28 mouse cellular contexts compared by ENCODE assay signal in genomic region chr4:58469651-58470592, GRCm38 (mm10).
DNase-seq lines count a peak whose midpoint lies in the region; ATAC-seq lines count a peak whose summit lies in the region.
"Had no signal": no experiment of that assay in that cellular context is flagged by ENCODE, and none has a peak within 500 bp of the region (broad histone marks: within the 10 kb centered on the region; RNA-seq: fewer than 3 reads in every experiment).

No protein-coding gene starts in this region.

- H3K4me3 ChIP-seq in neural tube, embryonic 15.5 days (replicated peaks), result no peak overlapping the region
- H3K4me3 ChIP-seq: forebrain, embryonic 13.5 days; gastrocnemius, adult 2 months; kidney, embryonic 15.5 days; layer of hippocampus, adult 2 months; left cerebral cortex, adult 2 months; liver, embryonic 15.5 days had no signal

- intact Hi-C loops in left cerebral cortex, postnatal 10 days (cut with DNase I), result no loop called here
- intact Hi-C loops in heart, postnatal 10 days (cut with DNase I), result no loop called here

- ATAC-seq in megakaryocyte, adult 5-6 weeks (ENCODE audit: poor library complexity, severe bottlenecking), result peak; percentile 30; the same call in 1 of the 2 replicates
- no peak for ATAC-seq in neural tube, embryonic 15.5 days (ENCODE audit: low FRiP score)
- ATAC-seq: activated CD4-positive, CD25-positive, alpha-beta regulatory T cell, adult 4 months; CD4-positive, CD25-positive, alpha-beta regulatory T cell, adult 4 months; hindbrain, embryonic 16.5 days had no signal

- no peaks in the 10 kb centered on the region for H3K27me3 ChIP-seq in neural tube, embryonic 15.5 days (replicated peaks)
- H3K27me3 ChIP-seq: forebrain, embryonic 13.5 days; kidney, embryonic 15.5 days; liver, embryonic 15.5 days had no signal

- no peak overlapping the region for H3K27ac ChIP-seq in neural tube, embryonic 15.5 days (replicated peaks)
- H3K27ac ChIP-seq: forebrain, embryonic 13.5 days; gastrocnemius, adult 2 months; kidney, embryonic 15.5 days; layer of hippocampus, adult 2 months; liver, embryonic 15.5 days had no signal

- 94% methylated on average over 5 of the region's 5 CpGs for WGBS in neural tube, embryonic 15.5 days

- H3K9me3 ChIP-seq in neural tube, embryonic 15.5 days (replicated peaks), result no peaks in the 10 kb centered on the region
- H3K9me3 ChIP-seq: forebrain, embryonic 13.5 days; kidney, embryonic 15.5 days; liver, embryonic 15.5 days had no signal

- DNase-seq in 3134 (ENCODE audit: extremely low read depth, insufficient read length, low spot score), result peak; percentile 53
- peak; percentile 73 for DNase-seq in 3T3-L1 (ENCODE audit: low read depth, low spot score)
- DNase-seq in brain, adult 2 months (ENCODE audit: low read depth, low spot score), result peak; percentile 56
- DNase-seq in left cerebral cortex, postnatal 10 days (ENCODE audit: extremely low spot score in 1 of 2, low spot score in 2 of 2), result no peak
- no peak for DNase-seq in spleen, adult 12 weeks (ENCODE audit: low spot score)
- DNase-seq in heart, postnatal 10 days, result no peak
- DNase-seq: adrenal gland, adult 8-10 months; cerebellum, adult 8-10 months; cerebellum, postnatal 36 days; gastrocnemius, adult 2 months; kidney, adult 18-20 months; kidney, postnatal 36 days; liver; lung, postnatal 36 days; midbrain, embryonic 14.5 days; right cerebral cortex, adult 18-20 months; right cerebral cortex, postnatal 4 days had no signal

- H3K4me2 ChIP-seq in neural tube, embryonic 15.5 days, result no peak overlapping the region
- H3K4me2 ChIP-seq: forebrain, embryonic 13.5 days; kidney, embryonic 15.5 days; liver, embryonic 15.5 days; lung, embryonic 14.5 days had no signal

- no peaks in the 10 kb centered on the region for H3K4me1 ChIP-seq in neural tube, embryonic 15.5 days
- H3K4me1 ChIP-seq: forebrain, embryonic 13.5 days; kidney, embryonic 15.5 days; liver, embryonic 15.5 days had no signal

- no peaks in the 10 kb centered on the region for H3K36me3 ChIP-seq in neural tube, embryonic 15.5 days
- H3K36me3 ChIP-seq: kidney, embryonic 15.5 days; liver, embryonic 15.5 days had no signal

- H3K9ac ChIP-seq in neural tube, embryonic 15.5 days (replicated peaks), result no peak overlapping the region
- H3K9ac ChIP-seq: forebrain, embryonic 13.5 days; kidney, embryonic 15.5 days; liver, embryonic 15.5 days; lung, embryonic 14.5 days had no signal

Comparison
In these comparisons a context has a peak if more than half of its experiments do, and no peak if none do; other contexts are left out.
1. DNase-seq: peak in 3134 (single experiment), 3T3-L1 (single experiment) and brain, adult 2 months (single experiment); none in left cerebral cortex, postnatal 10 days (0 of 2), spleen, adult 12 weeks (single experiment) and heart, postnatal 10 days (0 of 2).